Mouse (Mus musculus) limb, embryonic 12.5 days (tissue): ENCODE measurements around the gene Gpld1. TPM values are rescaled to one million over a fixed set of nuclear protein-coding genes. Genes with fewer than 3 reads are reported as not detected.
"Not testable (repeated sequence)": the region's sequence is repeated elsewhere in the genome, so short reads cannot be mapped to it uniquely, and the experiment has no call there.

Experiments
- ATAC-seq: fragments of 200-750 bp; cut with Nextera tagmentation; 2 replicates; pipeline ENCODE4 v1.8.0; 2017; ENCODE audit warnings: low read depth, moderate TSS enrichment; ENCODE audit not compliant: insufficient number of reproducible peaks, insufficient read depth, low FRiP score, low TSS enrichment
- H3K27ac ChIP-seq: fragments of 300-500 bp; sonication (generic); 2 replicates; pipeline ENCODE4 v1.5.1; 2016; ENCODE audit warnings: mild to moderate bottlenecking, moderate library complexity
- H3K27me3 ChIP-seq: fragments of 300-500 bp; sonication (generic); 2 replicates; pipeline ENCODE4 v1.6.1; 2016; ENCODE audit warnings: mild to moderate bottlenecking, moderate library complexity
- H3K36me3 ChIP-seq: fragments of 300-500 bp; sonication (generic); 2 replicates; pipeline ENCODE4 v1.6.1; 2016; ENCODE audit warnings: mild to moderate bottlenecking, moderate library complexity
- H3K4me1 ChIP-seq: fragments of 300-500 bp; sonication (generic); replicated peaks from 2 replicates; pipeline ENCODE4 v1.6.1; 2016
- H3K4me2 ChIP-seq: fragments of 300-500 bp; sonication (generic); 2 replicates; pipeline ENCODE4 v1.6.1; 2016; ENCODE audit warnings: mild to moderate bottlenecking, moderate library complexity
- H3K4me3 ChIP-seq: fragments of 300-500 bp; sonication (generic); replicated peaks from 2 replicates; pipeline ENCODE4 v1.5.1; 2016; ENCODE audit warnings: mild to moderate bottlenecking
- H3K9ac ChIP-seq: fragments of 300-500 bp; sonication (generic); replicated peaks from 2 replicates; pipeline ENCODE4 v1.6.1; 2016; ENCODE audit warnings: mild to moderate bottlenecking, moderate library complexity
- H3K9me3 ChIP-seq: fragments of 300-500 bp; sonication (generic); 2 replicates; pipeline ENCODE4 v1.6.1; 2016; ENCODE audit warnings: mild to moderate bottlenecking, moderate library complexity
- WGBS: fragments of 180-500 bp; shearing (Covaris S2); methylation state at CpG from one replicate; pipeline ENCODE4 v1.1.7; 2016; 5-methylcytosine and 5-hydroxymethylcytosine counted together
- polyA plus RNA-seq: library from polyadenylated mRNA; unstranded; fragments of >200 nt; fragmentation: Nextera tagmentation; extraction: Ambion mirVana; gene quantifications from 2 replicates; pipeline ENCODE4 v1.2.1, GENCODE M21; 2016

The Gpld1 gene
- polyA plus RNA-seq, 1 experiment from 2014 or later, result 0.40 TPM

GRCm38 (mm10) chr13:24948870-24949269, 5.9 kb downstream of the Gpld1 start:
- Histone ChIP-seq H3K4me2 (no peak overlapping the region), H3K4me3 (no peak overlapping the region), H3K9ac (no peak overlapping the region), H3K36me3 (no peaks in the 10 kb centered on the region), H3K9me3 (no peaks in the 10 kb centered on the region), H3K27me3 (no peaks in the 10 kb centered on the region), H3K27ac (no peak overlapping the region), H3K4me1 (no peaks in the 10 kb centered on the region; the same call in 1 of the 2 replicates)
- WGBS, result 90% methylated on average over 6 of the region's 6 CpGs
- no peak for ATAC-seq

- Histone ChIP-seq H3K4me1 (no peaks in the 10 kb centered on the region), H3K4me2 (no peak overlapping the region), H3K27ac (no peak overlapping the region), H3K9ac (no peak overlapping the region), H3K36me3 (no peaks in the 10 kb centered on the region), H3K27me3 (peaks cover 16% of the 10 kb centered on the region), H3K9me3 (no peaks in the 10 kb centered on the region), H3K4me3 (no peak overlapping the region)
- no peak for ATAC-seq
- 70% methylated on average over 7 of the region's 7 CpGs for WGBS
These were observed 9.7 kb downstream of the Gpld1 start for GRCm38 (mm10) chr13:24952659-24953058.

- peaks cover 16% of the 10 kb centered on the region for H3K27me3 ChIP-seq
- WGBS, result 30% methylated on average over 11 of the region's 11 CpGs
These were observed 12.1 kb downstream of the Gpld1 start for GRCm38 (mm10) chr13:24955091-24955490.

GRCm38 (mm10) chr13:24955500-24955899, 12.5 kb downstream of the Gpld1 start:
- H3K27ac ChIP-seq, result no peak overlapping the region
- H3K27me3 ChIP-seq, result peaks cover 16% of the 10 kb centered on the region
- no peaks in the 10 kb centered on the region for H3K9me3 ChIP-seq
- no peaks in the 10 kb centered on the region for H3K36me3 ChIP-seq
- ATAC-seq, result no peak
- no peak overlapping the region for H3K4me3 ChIP-seq
- H3K4me2 ChIP-seq, result no peak overlapping the region
- H3K4me1 ChIP-seq, result no peaks in the 10 kb centered on the region
- 5% methylated on average over 10 of the region's 10 CpGs for WGBS
- H3K9ac ChIP-seq, result no peak overlapping the region

More at GRCm38 (mm10) chr13:24955091-24955490, 12.1 kb downstream of the Gpld1 start:
- no peak for ATAC-seq
- Histone ChIP-seq H3K4me2 (no peak overlapping the region), H3K27ac (no peak overlapping the region), H3K36me3 (no peaks in the 10 kb centered on the region), H3K9ac (no peak overlapping the region), H3K4me3 (no peak overlapping the region), H3K9me3 (no peaks in the 10 kb centered on the region), H3K4me1 (no peaks in the 10 kb centered on the region)

GRCm38 (mm10) chr13:24958671-24959070, 15.7 kb downstream of the Gpld1 start:
- Histone ChIP-seq H3K9me3 (no peaks in the 10 kb centered on the region), H3K4me3 (no peak overlapping the region), H3K27ac (no peak overlapping the region), H3K4me2 (no peak overlapping the region), H3K4me1 (no peaks in the 10 kb centered on the region), H3K36me3 (no peaks in the 10 kb centered on the region), H3K27me3 (peaks cover 16% of the 10 kb centered on the region), H3K9ac (no peak overlapping the region)
- WGBS, result 82% methylated on average over 11 of the region's 11 CpGs
- no peak for ATAC-seq

- H3K9ac ChIP-seq, result no peak overlapping the region
These were observed 17.1 kb downstream of the Gpld1 start for GRCm38 (mm10) chr13:24960084-24960483.

GRCm38 (mm10) chr13:24962119-24962518, 19.2 kb downstream of the Gpld1 start:
- Histone ChIP-seq H3K4me2 (no peak overlapping the region), H3K4me3 (no peak overlapping the region), H3K9me3 (no peaks in the 10 kb centered on the region), H3K9ac (no peak overlapping the region), H3K27me3 (no peaks in the 10 kb centered on the region; the same call in 1 of the 2 replicates), H3K27ac (no peak overlapping the region), H3K36me3 (no peaks in the 10 kb centered on the region), H3K4me1 (no peaks in the 10 kb centered on the region)
- ATAC-seq, result no peak
- 86% methylated on average over 8 of the region's 8 CpGs for WGBS

More at GRCm38 (mm10) chr13:24960084-24960483, 17.1 kb downstream of the Gpld1 start:
- Histone ChIP-seq H3K27me3 (peaks cover 9% of the 10 kb centered on the region), H3K36me3 (no peaks in the 10 kb centered on the region), H3K9me3 (no peaks in the 10 kb centered on the region), H3K4me3 (no peak overlapping the region), H3K4me1 (no peaks in the 10 kb centered on the region), H3K27ac (no peak overlapping the region), H3K4me2 (no peak overlapping the region)
- no peak for ATAC-seq
- 80% methylated on average over 3 of the region's 3 CpGs for WGBS

GRCm38 (mm10) chr13:24965130-24965845, 22.3 kb downstream of the Gpld1 start:
- Histone ChIP-seq H3K9me3 (no peaks in the 10 kb centered on the region), H3K27ac (no peak overlapping the region), H3K4me2 (peak overlapping the region; percentile 55), H3K4me1 (no peaks in the 10 kb centered on the region), H3K27me3 (no peaks in the 10 kb centered on the region; the same call in 1 of the 2 replicates), H3K36me3 (no peaks in the 10 kb centered on the region), H3K9ac (peak overlapping the region; percentile 5; the same call in 1 of the 2 replicates), H3K4me3 (peak overlapping the region; percentile 34)
- WGBS, result 16% methylated on average over 15 of the region's 15 CpGs
- ATAC-seq, result no peak

GRCm38 (mm10) chr13:24965846-24966201, 22.9 kb downstream of the Gpld1 start:
- Histone ChIP-seq H3K9me3 (no peaks in the 10 kb centered on the region), H3K27me3 (no peaks in the 10 kb centered on the region; the same call in 1 of the 2 replicates), H3K27ac (no peak overlapping the region), H3K9ac (no peak overlapping the region), H3K4me1 (no peaks in the 10 kb centered on the region), H3K36me3 (no peaks in the 10 kb centered on the region), H3K4me3 (peak overlapping the region; percentile 34), H3K4me2 (peak overlapping the region; percentile 55)
- no peak for ATAC-seq
- WGBS, result 40% methylated on average over 5 of the region's 5 CpGs

GRCm38 (mm10) chr13:24971776-24972175, 28.8 kb downstream of the Gpld1 start:
- H3K9ac ChIP-seq, H3K4me1 ChIP-seq, H3K9me3 ChIP-seq, H3K4me3 ChIP-seq, H3K27ac ChIP-seq, ATAC-seq, H3K27me3 ChIP-seq, H3K36me3 ChIP-seq, H3K4me2 ChIP-seq: not testable (repeated sequence)
- 80% methylated on average over 3 of the region's 3 CpGs for WGBS

GRCm38 (mm10) chr13:24976384-24976783, 33.4 kb downstream of the Gpld1 start:
- ATAC-seq, result no peak
- no peaks in the 10 kb centered on the region for H3K9me3 ChIP-seq
- H3K4me3 ChIP-seq, result no peak overlapping the region
- H3K4me1 ChIP-seq, result no peaks in the 10 kb centered on the region
- H3K4me2 ChIP-seq, result no peak overlapping the region
- no peak overlapping the region for H3K9ac ChIP-seq
- no peaks in the 10 kb centered on the region for H3K27me3 ChIP-seq
- no peak overlapping the region for H3K27ac ChIP-seq
- H3K36me3 ChIP-seq, result no peaks in the 10 kb centered on the region
- 61% methylated on average over 4 of the region's 4 CpGs for WGBS

GRCm38 (mm10) chr13:24977820-24978342, 34.9 kb downstream of the Gpld1 start:
- H3K4me1 ChIP-seq, result no peaks in the 10 kb centered on the region
- no peak overlapping the region for H3K27ac ChIP-seq
- H3K9me3 ChIP-seq, result no peaks in the 10 kb centered on the region
- no peak for ATAC-seq
- no peak overlapping the region for H3K9ac ChIP-seq
- H3K27me3 ChIP-seq, result no peaks in the 10 kb centered on the region
- no peak overlapping the region for H3K4me3 ChIP-seq
- H3K36me3 ChIP-seq, result no peaks in the 10 kb centered on the region
- WGBS, result 84% methylated on average over 5 of the region's 5 CpGs
- H3K4me2 ChIP-seq, result no peak overlapping the region
